Mouse (Mus musculus) lung, embryonic 14.5 days (tissue): ENCODE results near the gene Hoxc4. TPM values are rescaled to one million over a fixed set of nuclear protein-coding genes. Genes with fewer than 3 reads are reported as not detected.

ENCODE experiments used
- ATAC-seq: fragments of 200-750 bp; cut with Nextera tagmentation; 2 replicates; pipeline ENCODE4 v1.8.0; 2017; ENCODE audit warnings: mild to moderate bottlenecking, moderate TSS enrichment, moderate library complexity; ENCODE audit not compliant: insufficient read depth
- DNase-seq: peaks from one replicate; pipeline ENCODE4 v3.0.0-alpha.2; 2015
- H3K27ac ChIP-seq: fragments of 300-500 bp; sonication (generic); 2 replicates; pipeline ENCODE4 v1.5.1; 2014; ENCODE audit warnings: low read depth, mild to moderate bottlenecking, moderate library complexity
- H3K27me3 ChIP-seq: fragments of 300-500 bp; sonication (generic); 2 replicates; pipeline ENCODE4 v1.6.1; 2014; ENCODE audit warnings: low read length, control low read depth; ENCODE audit not compliant: insufficient read depth
- H3K36me3 ChIP-seq: fragments of 300-500 bp; sonication (generic); 2 replicates; pipeline ENCODE4 v1.6.1; 2014; ENCODE audit warnings: control low read depth; ENCODE audit not compliant: insufficient read depth
- H3K4me1 ChIP-seq: fragments of 300-500 bp; sonication (generic); 2 replicates; pipeline ENCODE4 v1.6.1; 2014; ENCODE audit warnings: antibody characterized with exemption, control low read depth; ENCODE audit not compliant: insufficient read depth
- H3K4me2 ChIP-seq: fragments of 300-500 bp; sonication (generic); 2 replicates; pipeline ENCODE4 v1.6.1; 2014; ENCODE audit warnings: mild to moderate bottlenecking
- H3K4me3 ChIP-seq: fragments of 300-500 bp; sonication (generic); 2 replicates; pipeline ENCODE4 v1.5.1; 2014; ENCODE audit warnings: low read depth, low read length
- H3K9ac ChIP-seq: fragments of 300-500 bp; sonication (generic); 2 replicates; pipeline ENCODE4 v1.6.1; 2014
- H3K9me3 ChIP-seq: fragments of 300-500 bp; sonication (generic); 2 replicates; pipeline ENCODE4 v1.6.1; 2016; ENCODE audit warnings: low read depth, low read length, control low read depth
- CTCF ChIP-seq: IDR thresholded peaks from 2 replicates; pipeline ENCODE4 v1.5.1; 2016; ENCODE audit warnings: antibody characterized with exemption, low read depth
- WGBS: fragments of 180-500 bp; shearing (Covaris S2); extraction: QIAGEN DNeasy Blood & Tissue Kit; methylation state at CpG from one replicate; pipeline ENCODE4 v1.1.7; 2014; 5-methylcytosine and 5-hydroxymethylcytosine counted together
- polyA plus RNA-seq: library from polyadenylated mRNA; unstranded; fragments of >200 nt; fragmentation: Nextera tagmentation; extraction: Ambion mirVana; gene quantifications from 2 replicates; pipeline ENCODE4 v1.2.1, GENCODE M21; 2014

Gene Hoxc4
- polyA plus RNA-seq, 1 experiment from 2014 or later: 2.1 TPM

GRCm38 (mm10) chr15:102990461-102991397 is 28.0 kb upstream of the Hoxc4 start, which contains the start of gene Hoxc8:
Gene Hoxc8, plus strand, starts transcription at chr15:102990607.
- 1% methylated on average over 67 of the region's 69 CpGs for WGBS
- Histone ChIP-seq H3K27ac (no peak within 1 kb of the TSS), H3K4me2 (peak within 1 kb of the TSS; percentile 43; the same call in 1 of the 2 replicates), H3K4me1 (no peaks in the 10 kb centered on the region), H3K27me3 (peaks cover 98% of the 10 kb centered on the region), H3K36me3 (no peaks in the 10 kb centered on the region), H3K9ac (no peak within 1 kb of the TSS), H3K4me3 (peak within 1 kb of the TSS; percentile 12; the same call in 1 of the 2 replicates), H3K9me3 (no peaks in the 10 kb centered on the region)
- ATAC-seq (no peak), DNase-seq (no peak)
- no peak for TF ChIP-seq CTCF

GRCm38 (mm10) chr15:102991782-102992181 is 27.0 kb upstream of the Hoxc4 start:
- H3K4me3 ChIP-seq: no peak overlapping the region
- H3K9me3 ChIP-seq: no peaks in the 10 kb centered on the region
- no peaks in the 10 kb centered on the region for H3K36me3 ChIP-seq
- no peaks in the 10 kb centered on the region for H3K4me1 ChIP-seq
- DNase-seq: no peak
- 2% methylated on average over 7 of the region's 7 CpGs for WGBS
- H3K9ac ChIP-seq: no peak overlapping the region
- TF ChIP-seq CTCF: no peak
- H3K27me3 ChIP-seq: peaks cover 98% of the 10 kb centered on the region
- no peak for ATAC-seq
- H3K27ac ChIP-seq: no peak overlapping the region
- H3K4me2 ChIP-seq: no peak overlapping the region; the same call in 1 of the 2 replicates

GRCm38 (mm10) chr15:102992206-102992605 is 26.5 kb upstream of the Hoxc4 start:
- ATAC-seq: no peak
- Histone ChIP-seq H3K27ac (no peak overlapping the region), H3K4me2 (no peak overlapping the region; the same call in 1 of the 2 replicates), H3K4me1 (no peaks in the 10 kb centered on the region), H3K9me3 (no peaks in the 10 kb centered on the region), H3K4me3 (no peak overlapping the region), H3K27me3 (peaks cover 98% of the 10 kb centered on the region), H3K9ac (no peak overlapping the region), H3K36me3 (no peaks in the 10 kb centered on the region)
- TF ChIP-seq CTCF: no peak
- under 1% methylated on average over 11 of the region's 11 CpGs for whole genome bisulfite sequencing
- DNase-seq: no peak

- H3K4me2 ChIP-seq: no peak overlapping the region
- no peak overlapping the region for H3K9ac ChIP-seq
- no peak overlapping the region for H3K4me3 ChIP-seq
- H3K27me3 ChIP-seq: peaks cover 98% of the 10 kb centered on the region
- TF ChIP-seq CTCF: no peak
- no peak overlapping the region for H3K27ac ChIP-seq
- no peaks in the 10 kb centered on the region for H3K9me3 ChIP-seq
- DNase-seq (no peak), ATAC-seq (no peak)
- H3K36me3 ChIP-seq: no peaks in the 10 kb centered on the region
- 4% methylated on average over 3 of the region's 3 CpGs for WGBS
- no peaks in the 10 kb centered on the region for H3K4me1 ChIP-seq
Measured at GRCm38 (mm10) chr15:102992863-102993262, 25.9 kb upstream of the Hoxc4 start.

GRCm38 (mm10) chr15:102996548-102996947 is 22.2 kb upstream of the Hoxc4 start:
- H3K4me3 ChIP-seq: no peak overlapping the region
- no peak for DNase-seq
- peaks cover 99% of the 10 kb centered on the region for H3K27me3 ChIP-seq

GRCm38 (mm10) chr15:102997431-102997830 is 21.3 kb upstream of the Hoxc4 start:
- H3K36me3 ChIP-seq: no peaks in the 10 kb centered on the region
- no peak for DNase-seq
- ATAC-seq: no peak
- H3K4me3 ChIP-seq: no peak overlapping the region
- H3K9ac ChIP-seq: no peak overlapping the region
- H3K9me3 ChIP-seq: no peaks in the 10 kb centered on the region
- WGBS: 4% methylated on average over 3 of the region's 3 CpGs
- peaks cover 99% of the 10 kb centered on the region for H3K27me3 ChIP-seq
- no peak for TF ChIP-seq CTCF
- H3K27ac ChIP-seq: no peak overlapping the region
- H3K4me2 ChIP-seq: no peak overlapping the region
- H3K4me1 ChIP-seq: no peaks in the 10 kb centered on the region

More at GRCm38 (mm10) chr15:102996548-102996947, 22.2 kb upstream of the Hoxc4 start:
- H3K27ac ChIP-seq: no peak overlapping the region
- 3% methylated on average over 9 of the region's 9 CpGs for WGBS
- H3K9ac ChIP-seq: no peak overlapping the region
- H3K36me3 ChIP-seq: no peaks in the 10 kb centered on the region
- no peak overlapping the region for H3K4me2 ChIP-seq
- H3K9me3 ChIP-seq: no peaks in the 10 kb centered on the region
- TF ChIP-seq CTCF: no peak
- no peaks in the 10 kb centered on the region for H3K4me1 ChIP-seq
- no peak for ATAC-seq

GRCm38 (mm10) chr15:102997939-102998355 is 20.8 kb upstream of the Hoxc4 start, which contains the start of gene Hoxc6:
Gene Hoxc6, plus strand, starts transcription at chr15:102998257.
- H3K27ac ChIP-seq: no peak within 1 kb of the TSS
- H3K36me3 ChIP-seq: no peaks in the 10 kb centered on the region
- 2% methylated on average over 19 of the region's 19 CpGs for WGBS
- peak within 1 kb of the TSS; percentile 79 for H3K4me2 ChIP-seq
- DNase-seq (no peak), ATAC-seq (no peak)
- TF ChIP-seq CTCF: no peak
- H3K9me3 ChIP-seq: no peaks in the 10 kb centered on the region
- no peaks in the 10 kb centered on the region for H3K4me1 ChIP-seq
- no peak within 1 kb of the TSS for H3K9ac ChIP-seq
- H3K4me3 ChIP-seq: peak within 1 kb of the TSS; percentile 43
- H3K27me3 ChIP-seq: peaks cover 99% of the 10 kb centered on the region
